Comparison of ENCODE assay signal across 8 mouse cellular contexts in the genomic region with DNA sequence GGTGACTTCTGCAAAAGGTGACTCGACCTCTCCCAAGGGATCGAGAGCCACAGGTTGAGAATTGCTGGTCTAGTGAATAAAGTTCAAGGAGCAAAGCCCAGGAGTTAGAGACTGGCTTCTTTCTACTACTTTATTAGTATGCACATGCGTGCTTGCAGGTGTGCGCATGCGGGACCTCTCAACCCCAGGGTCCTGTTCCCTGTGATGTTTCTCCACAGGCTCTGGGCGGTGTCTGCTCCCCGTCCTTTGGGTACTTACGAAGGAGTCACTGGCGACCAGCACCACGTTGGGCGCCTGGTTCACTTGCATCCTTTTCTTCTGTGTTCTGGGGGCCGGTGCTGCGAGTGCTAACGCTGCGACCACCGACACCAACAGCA. TPM values are rescaled to one million over a fixed set of nuclear protein-coding genes. Genes with fewer than 3 reads are reported as not detected.
DNase-seq lines count a peak whose midpoint lies in the region; ATAC-seq and TF ChIP-seq lines count a peak whose summit lies in the region.

No protein-coding gene starts in this region.

- intact Hi-C loops in gastrocnemius, postnatal 14 days (cut with DNase I; ENCODE audit: low total_unique reads) = no loop called here

- DNase-seq in gastrocnemius, postnatal 14 days = peak; percentile 35
- DNase-seq in gastrocnemius, adult 8-10 months (ENCODE audit: low spot score in 2 of 2) = no peak
- DNase-seq in embryonic facial prominence, embryonic 11.5 days (ENCODE audit: low spot score) = peak; percentile 58
- peak; percentile 10 for DNase-seq in telencephalon, adult 2 months (ENCODE audit: low read depth, low spot score)
- DNase-seq in Muller cell, postnatal 12 days (ENCODE audit: inconsistent ontology term) = no peak

- TF ChIP-seq CTCF in E14TG2a.4 (conservative IDR thresholded peaks at IDR 0.05; ENCODE audit: low read length) = no peak

- H3K27ac ChIP-seq in embryonic facial prominence, embryonic 11.5 days (replicated peaks; ENCODE audit: low read depth, low read length) = peak overlapping the region; percentile 52; the same call in 1 of the 2 replicates
- peak overlapping the region; percentile 58 for H3K27ac ChIP-seq in intestine, embryonic 15.5 days
- H3K27ac ChIP-seq in lung, embryonic 15.5 days = peak overlapping the region; percentile 65

- H3K9me3 ChIP-seq in E14TG2a.4 (ENCODE audit: low read length) = no peaks in the 10 kb centered on the region
- no peaks in the 10 kb centered on the region for H3K9me3 ChIP-seq in embryonic facial prominence, embryonic 11.5 days (replicated peaks; ENCODE audit: control insufficient read depth, low read length)
- H3K9me3 ChIP-seq in intestine, embryonic 15.5 days = no peaks in the 10 kb centered on the region
- H3K9me3 ChIP-seq in lung, embryonic 15.5 days = no peaks in the 10 kb centered on the region

- peak overlapping the region; percentile 85 for H3K4me3 ChIP-seq in E14TG2a.4 (replicated peaks; ENCODE audit: low read length)
- peak overlapping the region; percentile 53 for H3K4me3 ChIP-seq in embryonic facial prominence, embryonic 11.5 days (ENCODE audit: low read depth, low read length)
- H3K4me3 ChIP-seq in intestine, embryonic 15.5 days (replicated peaks) = peak overlapping the region; percentile 66
- H3K4me3 ChIP-seq in lung, embryonic 15.5 days = peak overlapping the region; percentile 59

- H3K4me2 ChIP-seq in embryonic facial prominence, embryonic 11.5 days (ENCODE audit: low read depth, low read length) = peak overlapping the region; percentile 43
- peak overlapping the region; percentile 58 for H3K4me2 ChIP-seq in intestine, embryonic 15.5 days (replicated peaks)
- H3K4me2 ChIP-seq in lung, embryonic 15.5 days = peak overlapping the region; percentile 55

- 4% methylated on average over 16 of the region's 16 CpGs for WGBS in embryonic facial prominence, embryonic 11.5 days
- 3% methylated on average over 16 of the region's 16 CpGs for WGBS in intestine, embryonic 15.5 days
- 2% methylated on average over 16 of the region's 16 CpGs for WGBS in lung, embryonic 15.5 days

- H3K36me3 ChIP-seq in E14TG2a.4 (ENCODE audit: insufficient read depth, low read length) = peaks cover 18% of the 10 kb centered on the region
- no peaks in the 10 kb centered on the region for H3K36me3 ChIP-seq in embryonic facial prominence, embryonic 11.5 days (replicated peaks; ENCODE audit: control insufficient read depth, insufficient read depth, low read depth, low read length)
- H3K36me3 ChIP-seq in intestine, embryonic 15.5 days = no peaks in the 10 kb centered on the region
- peaks cover 4% of the 10 kb centered on the region; the same call in 1 of the 2 replicates for H3K36me3 ChIP-seq in lung, embryonic 15.5 days

- peaks cover 3% of the 10 kb centered on the region; the same call in 1 of the 2 replicates for H3K4me1 ChIP-seq in E14TG2a.4 (replicated peaks; ENCODE audit: low read depth, low read length)
- H3K4me1 ChIP-seq in embryonic facial prominence, embryonic 11.5 days (ENCODE audit: control insufficient read depth, insufficient read depth, low read length) = no peaks in the 10 kb centered on the region
- H3K4me1 ChIP-seq in intestine, embryonic 15.5 days (replicated peaks) = no peaks in the 10 kb centered on the region
- peaks cover 7% of the 10 kb centered on the region; the same call in 1 of the 2 replicates for H3K4me1 ChIP-seq in lung, embryonic 15.5 days

- peak; percentile 85 for ATAC-seq in embryonic facial prominence, embryonic 11.5 days (replicated peaks; ENCODE audit: insufficient number of reproducible peaks, low FRiP score, low TSS enrichment, low read depth)
- peak; percentile 88 for ATAC-seq in intestine, embryonic 15.5 days
- ATAC-seq in lung, embryonic 15.5 days (ENCODE audit: borderline replicate concordance, extremely low read depth, low FRiP score, low TSS enrichment) = peak; percentile 82

- no peaks in the 10 kb centered on the region for H3K27me3 ChIP-seq in E14TG2a.4 (ENCODE audit: insufficient read depth, low read length)
- H3K27me3 ChIP-seq in embryonic facial prominence, embryonic 11.5 days (ENCODE audit: control insufficient read depth, insufficient read depth, low read length) = no peaks in the 10 kb centered on the region
- H3K27me3 ChIP-seq in intestine, embryonic 15.5 days (replicated peaks) = no peaks in the 10 kb centered on the region
- no peaks in the 10 kb centered on the region for H3K27me3 ChIP-seq in lung, embryonic 15.5 days

- peak overlapping the region; percentile 65 for H3K9ac ChIP-seq in embryonic facial prominence, embryonic 11.5 days (replicated peaks; ENCODE audit: low read length)
- H3K9ac ChIP-seq in intestine, embryonic 15.5 days = peak overlapping the region; percentile 54
- H3K9ac ChIP-seq in lung, embryonic 15.5 days = peak overlapping the region; percentile 49

RNA-seq across cellular contexts. Expression of gene Arsk, which starts 0.4 kb away (rescaled TPM):
- 1 to 10 TPM; 3.7 to 4.0 TPM for total RNA-seq in gastrocnemius, postnatal 14 days (2021)
- total RNA-seq in gastrocnemius, adult 8-10 months (2022) = 1 to 10 TPM; 3.0 to 4.3 (median 3.8) TPM
- 6.8 and 8.1 TPM in 2 replicates for polyA plus RNA-seq in embryonic facial prominence, embryonic 11.5 days (2014; fragmentation: Nextera tagmentation; extraction: Ambion mirVana)
- polyA plus RNA-seq in intestine, embryonic 15.5 days (2015; fragmentation: Nextera tagmentation; extraction: Ambion mirVana) = 4.1 and 5.6 TPM in 2 replicates
- polyA plus RNA-seq in lung, embryonic 15.5 days (2015; fragmentation: Nextera tagmentation; extraction: Ambion mirVana) = 7.0 and 8.1 TPM in 2 replicates

RNA-seq across cellular contexts. Expression of gene Ttc37, which starts 0.4 kb away (rescaled TPM):
- total RNA-seq in gastrocnemius, postnatal 14 days (2021) = 10 to 100 TPM; 11.2 to 11.6 TPM
- total RNA-seq in gastrocnemius, adult 8-10 months (2022) = 10 to 100 TPM; 13.2 to 16.4 (median 14.2) TPM
- 18.8 and 23.5 TPM in 2 replicates for polyA plus RNA-seq in embryonic facial prominence, embryonic 11.5 days (2014; fragmentation: Nextera tagmentation; extraction: Ambion mirVana)
- polyA plus RNA-seq in intestine, embryonic 15.5 days (2015; fragmentation: Nextera tagmentation; extraction: Ambion mirVana) = 10.3 and 11.2 TPM in 2 replicates
- 11.2 and 11.5 TPM in 2 replicates for polyA plus RNA-seq in lung, embryonic 15.5 days (2015; fragmentation: Nextera tagmentation; extraction: Ambion mirVana)

RNA-seq across cellular contexts. Expression of gene Gpr150, which starts 41.3 kb away (rescaled TPM):
- not detected for total RNA-seq in gastrocnemius, postnatal 14 days (2021)
- not detected for total RNA-seq in gastrocnemius, adult 8-10 months (2022)
- polyA plus RNA-seq in embryonic facial prominence, embryonic 11.5 days (2014; fragmentation: Nextera tagmentation; extraction: Ambion mirVana) = 0.43 and 0.47 TPM in 2 replicates
- polyA plus RNA-seq in intestine, embryonic 15.5 days (2015; fragmentation: Nextera tagmentation; extraction: Ambion mirVana) = 0.15 and 0.25 TPM in 2 replicates
- 0.16 TPM in 1 of 2 replicates, not detected in the other for polyA plus RNA-seq in lung, embryonic 15.5 days (2015; fragmentation: Nextera tagmentation; extraction: Ambion mirVana)

Comparison
In these comparisons a context has a peak if more than half of its experiments do, and no peak if none do; other contexts are left out.
1. DNase-seq: peak in gastrocnemius, postnatal 14 days (single experiment), embryonic facial prominence, embryonic 11.5 days (single experiment) and telencephalon, adult 2 months (single experiment); none in gastrocnemius, adult 8-10 months (0 of 2) and Muller cell, postnatal 12 days (single experiment).
2. Peak in every context shown above with its lines, with median percentiles within 50 percentile points of each other: H3K4me3 ChIP-seq, ATAC-seq, H3K27ac ChIP-seq, H3K4me2 ChIP-seq and H3K9ac ChIP-seq.